Mouse (Mus musculus) G1E (cell line): ENCODE results near the gene Iffo1. TPM values are rescaled to one million over a fixed set of nuclear protein-coding genes. Genes with fewer than 3 reads are reported as not detected.

Source experiments
- ATAC-seq: 2 replicates; pipeline ENCODE4 v1.8.0; 2016; ENCODE audit warnings: mild to moderate bottlenecking; ENCODE audit not compliant: insufficient number of reproducible peaks, poor library complexity, low FRiP score, severe bottlenecking; ENCODE audit errors: extremely low read depth
- DNase-seq: peaks from one replicate; pipeline ENCODE4 v3.0.0; 2012; ENCODE audit warnings: low spot score
- H3K27me3 ChIP-seq: 2 replicates; pipeline ENCODE4 v1.6.1; 2012; ENCODE audit warnings: mild to moderate bottlenecking, low read length, inconsistent platforms; ENCODE audit not compliant: insufficient read depth
- H3K36me3 ChIP-seq: replicated peaks from 2 replicates; pipeline ENCODE3; 2012; ENCODE audit warnings: mild to moderate bottlenecking, inconsistent platforms
- H3K4me1 ChIP-seq: 2 replicates; pipeline ENCODE4 v1.6.1; 2012; ENCODE audit warnings: low read depth, low read length, inconsistent platforms, mixed read lengths; ENCODE audit not compliant: insufficient read depth
- H3K4me3 ChIP-seq: 2 replicates; pipeline ENCODE4 v1.5.1; 2012; ENCODE audit warnings: low read depth, mild to moderate bottlenecking, inconsistent platforms, low read length, moderate library complexity, mixed read lengths
- H3K9me3 ChIP-seq: replicated peaks from 2 replicates; pipeline ENCODE4 v1.6.1; 2012; ENCODE audit warnings: inconsistent platforms
- CTCF ChIP-seq: IDR thresholded peaks from 2 replicates; pipeline ENCODE4 v1.5.1; 2012; ENCODE audit warnings: low read depth, low read length, inconsistent platforms, mixed read lengths
- GATA1 ChIP-seq: IDR thresholded peaks from 2 replicates; pipeline ENCODE4 v1.6.1; 2012; ENCODE audit warnings: borderline replicate concordance, low read length, inconsistent platforms, mixed read lengths
- GATA2 ChIP-seq: IDR thresholded peaks from 2 replicates; pipeline ENCODE4 v1.6.1; 2012; ENCODE audit warnings: low read depth, low read length, inconsistent platforms, borderline replicate concordance
- POLR2AphosphoS5 ChIP-seq: IDR thresholded peaks from 2 replicates; pipeline ENCODE4 v1.6.1; 2012; ENCODE audit warnings: low read depth, low read length, inconsistent platforms; ENCODE audit not compliant: insufficient replicate concordance
- TAL1 ChIP-seq: conservative IDR thresholded peaks from 2 replicates; pipeline ENCODE4 v1.6.1; 2012; ENCODE audit warnings: low read depth, low read length, inconsistent platforms, mixed read lengths
- polyA plus RNA-seq: library from polyadenylated mRNA; stranded (reverse); fragments of >175 nt; gene quantifications from 2 replicates; pipeline ENCODE4 v1.2.3, GENCODE M21; 2012
- total RNA-seq, 2 experiments: library from RNA; stranded (forward) in 1 of 2; stranded (reverse) in 1 of 2; fragments of 200-1000 nt in 1 of 2; fragments of >200 nt in 1 of 2; fragmentation: Nextera tagmentation in 1 of 2; gene quantifications; 2 replicates each; pipeline ENCODE4 v1.2.3; 2014 to 2017

Iffo1 gene
- 20.4 and 25.1 TPM in 2 replicates for total RNA-seq (2014; fragmentation: Nextera tagmentation)
- 12.3 and 14.5 TPM in 2 replicates for total RNA-seq (2017)
- polyA plus RNA-seq, result 26.9 and 31.7 TPM in 2 replicates

DNA sequence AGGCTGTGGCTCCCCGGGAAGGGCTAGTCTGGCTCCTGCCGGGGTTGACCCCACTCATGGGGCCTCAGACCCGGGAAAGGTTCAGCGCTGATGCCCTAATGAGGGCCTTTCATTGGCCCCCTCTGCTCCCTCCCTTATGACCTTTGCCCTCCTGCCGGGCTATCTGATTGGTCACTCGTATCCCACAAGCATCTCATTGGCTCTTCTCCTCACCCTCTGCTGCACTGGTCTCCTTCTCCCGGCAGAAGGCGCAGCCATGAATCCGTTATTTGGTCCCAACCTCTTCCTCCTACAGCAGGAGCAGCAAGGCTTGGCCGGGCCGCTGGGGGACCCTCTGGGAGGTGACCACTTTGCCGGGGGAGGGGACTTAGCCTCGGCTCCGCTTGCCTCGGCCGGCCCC is at the start of gene Iffo1:
TSS of gene Iffo1 (plus strand) at position 241 of the 400 bp plus-strand sequence.
- no peaks in the 10 kb centered on the region for H3K27me3 ChIP-seq
- H3K9me3 ChIP-seq, result no peaks in the 10 kb centered on the region
- peaks cover 90% of the 10 kb centered on the region for H3K36me3 ChIP-seq
- ATAC-seq (peak; percentile 95), DNase-seq (peak; percentile 99)
- peaks cover 89% of the 10 kb centered on the region for H3K4me1 ChIP-seq
- TF ChIP-seq CTCF (no peak), TAL1 (no peak), GATA1 (no peak)
- peak within 1 kb of the TSS; percentile 87 for H3K4me3 ChIP-seq

DNA sequence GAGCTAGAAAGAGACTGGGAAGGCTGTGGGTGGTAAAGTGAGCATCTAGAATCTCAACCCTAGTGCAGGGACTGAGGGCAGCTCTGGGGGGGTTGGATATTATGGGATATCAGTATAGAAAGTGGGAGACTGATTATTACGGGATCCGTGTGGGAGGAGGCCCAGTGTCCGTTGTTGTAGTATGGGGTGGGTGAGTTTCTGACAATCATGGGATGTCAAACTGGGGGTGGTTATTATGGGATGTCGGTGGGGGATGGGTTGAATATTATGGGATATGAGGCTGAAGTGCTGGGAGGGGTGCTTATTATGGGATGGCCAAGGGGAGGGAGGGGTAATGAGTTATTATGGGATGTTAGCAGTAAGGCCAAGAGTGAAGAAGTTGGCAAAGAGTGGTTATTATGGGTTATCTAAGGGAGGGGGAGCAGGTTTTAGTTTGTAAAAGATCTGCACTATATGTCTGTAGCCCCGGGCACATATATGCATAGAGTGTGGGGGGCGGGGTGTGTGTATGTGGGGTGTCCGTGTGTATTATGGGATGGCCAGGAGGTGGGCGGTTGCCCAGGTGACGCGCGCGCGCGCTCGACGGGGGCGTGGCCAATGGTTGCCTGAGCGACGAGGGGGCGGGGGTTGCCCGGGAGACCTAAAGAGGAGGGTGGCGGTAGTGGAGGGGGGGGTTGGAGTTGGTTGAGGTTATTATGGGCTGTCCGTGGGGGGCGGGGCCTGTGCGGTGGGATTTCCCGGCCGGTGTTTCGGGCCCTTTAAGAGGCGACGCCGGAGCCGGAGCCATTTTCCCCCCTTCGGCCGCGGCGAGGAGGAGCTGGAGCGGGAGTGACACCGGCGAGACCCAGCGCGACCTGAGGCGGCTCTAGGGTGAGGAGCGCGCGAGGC is 49.4 kb upstream of the Iffo1 start, which contains the start of gene Chd4:
TSS of gene Chd4 (plus strand) at position 591 of the 888 bp plus-strand sequence.
- ATAC-seq, result peak; percentile 36
- H3K9me3 ChIP-seq, result no peaks in the 10 kb centered on the region
- no peaks in the 10 kb centered on the region for H3K27me3 ChIP-seq
- peaks cover 70% of the 10 kb centered on the region for H3K4me1 ChIP-seq
- TF ChIP-seq GATA2, result no peak
- no peak for TF ChIP-seq GATA1
- TF ChIP-seq CTCF, result no peak
- TF ChIP-seq POLR2AphosphoS5, result no peak
- TF ChIP-seq TAL1, result no peak
- peaks cover 37% of the 10 kb centered on the region for H3K36me3 ChIP-seq
- DNase-seq, result peak; percentile 77
- peak within 1 kb of the TSS; percentile 91 for H3K4me3 ChIP-seq

DNA sequence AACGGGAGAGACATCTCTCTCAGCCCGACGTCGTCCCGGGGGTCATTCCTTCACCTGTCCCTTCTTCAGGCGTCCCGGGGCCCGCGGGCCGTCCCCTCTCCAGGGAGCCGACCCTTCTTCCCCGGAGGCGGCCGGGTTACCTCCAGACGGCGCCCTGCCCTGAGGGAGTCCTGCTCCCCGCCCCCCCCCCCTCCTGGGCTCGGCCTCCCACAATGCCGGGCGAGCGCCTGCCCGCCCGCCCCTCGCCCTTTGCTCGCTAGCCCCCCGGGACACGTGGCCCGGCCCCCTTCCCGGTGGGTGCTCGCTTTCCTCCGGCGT is 48.8 kb upstream of the Iffo1 start:
- Histone ChIP-seq H3K4me1 (peaks cover 70% of the 10 kb centered on the region), H3K36me3 (peaks cover 43% of the 10 kb centered on the region), H3K27me3 (no peaks in the 10 kb centered on the region), H3K9me3 (no peaks in the 10 kb centered on the region), H3K4me3 (peak overlapping the region; percentile 91)
- peak; percentile 46 for DNase-seq
- ATAC-seq, result no peak
- TF ChIP-seq CTCF, result no peak
- no peak for TF ChIP-seq GATA1
- no peak for TF ChIP-seq POLR2AphosphoS5
- no peak for TF ChIP-seq GATA2

- TF ChIP-seq GATA1 (no peak), GATA2 (no peak), CTCF (no peak), POLR2AphosphoS5 (no peak), TAL1 (no peak)
- H3K4me3 ChIP-seq, result peak overlapping the region; percentile 91
- no peaks in the 10 kb centered on the region for H3K27me3 ChIP-seq
- H3K36me3 ChIP-seq, result peaks cover 49% of the 10 kb centered on the region
- no peaks in the 10 kb centered on the region for H3K9me3 ChIP-seq
- DNase-seq (peak; percentile 87), ATAC-seq (peak; percentile 17; the same call in 1 of the 2 replicates)
- H3K4me1 ChIP-seq, result peaks cover 71% of the 10 kb centered on the region
These were observed 48.3 kb upstream of the Iffo1 start for GRCm38 (mm10) chr6:125096597-125097345.

DNA sequence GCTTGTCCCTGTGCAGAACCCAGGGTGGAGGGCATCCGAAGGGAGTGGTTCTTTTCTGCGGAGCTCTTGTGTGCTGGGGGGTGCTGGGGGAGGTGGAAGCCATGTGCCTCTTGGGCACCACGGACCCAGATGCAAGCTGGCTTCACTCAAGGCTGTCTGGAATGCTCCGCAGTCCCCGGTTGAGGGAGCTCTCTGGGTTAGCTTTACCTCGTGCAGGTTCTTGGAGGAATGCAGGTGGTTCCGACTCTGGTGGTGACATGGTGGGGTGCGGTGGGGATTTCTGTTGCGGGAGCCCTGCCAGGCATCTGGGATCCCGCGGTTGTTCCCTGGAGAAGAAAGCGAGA is 47.7 kb upstream of the Iffo1 start:
- peak; percentile 35 for DNase-seq
- Histone ChIP-seq H3K36me3 (peaks cover 54% of the 10 kb centered on the region), H3K27me3 (no peaks in the 10 kb centered on the region; the same call in 1 of the 2 replicates), H3K4me3 (peak overlapping the region; percentile 91), H3K9me3 (no peaks in the 10 kb centered on the region), H3K4me1 (peaks cover 73% of the 10 kb centered on the region)
- no peak for ATAC-seq
- TF ChIP-seq TAL1 (no peak), GATA2 (no peak), POLR2AphosphoS5 (no peak), CTCF (no peak), GATA1 (no peak)

DNA sequence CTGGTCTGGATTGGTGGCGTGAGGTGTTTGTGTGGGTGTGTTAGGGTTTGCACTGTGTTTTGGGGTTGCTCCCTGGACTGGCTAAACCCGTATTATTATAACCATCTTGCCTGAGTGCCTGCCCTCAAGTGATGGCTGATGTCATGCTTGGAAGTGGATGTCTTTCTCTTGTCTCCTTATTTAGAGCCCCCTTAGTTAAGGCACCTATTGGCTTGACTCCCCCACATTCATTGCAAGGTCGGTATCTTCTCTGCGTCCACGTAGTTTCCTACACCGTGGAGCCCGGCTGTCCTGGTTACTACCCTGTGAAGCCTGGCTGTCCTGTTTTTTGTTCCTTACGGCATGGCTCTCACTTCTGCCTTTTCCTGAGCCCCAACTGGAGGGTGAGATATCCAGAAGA is 47.1 kb upstream of the Iffo1 start:
- Histone ChIP-seq H3K36me3 (peaks cover 60% of the 10 kb centered on the region), H3K9me3 (no peaks in the 10 kb centered on the region), H3K27me3 (no peaks in the 10 kb centered on the region; the same call in 1 of the 2 replicates), H3K4me3 (peak overlapping the region; percentile 91), H3K4me1 (peaks cover 79% of the 10 kb centered on the region)
- TF ChIP-seq TAL1 (no peak), GATA2 (no peak), GATA1 (no peak)
- ATAC-seq (no peak), DNase-seq (no peak)
